Mouse (Mus musculus): ENCODE measurements around the gene Samd3. TPM values are rescaled to one million over a fixed set of nuclear protein-coding genes. Genes with fewer than 3 reads are reported as not detected.

Samd3 gene
- total RNA-seq (2018; cell fraction: chromatin; rRNA removed), result not detected
- not detected for total RNA-seq (2018; cell fraction: cytosol; rRNA removed)
- total RNA-seq (2018; cell fraction: nucleus; rRNA removed), result not detected
- not detected in 3 replicates for polyA plus RNA-seq (2018)

GRCm38 (mm10) chr10:26229488-26229887 is at the start of gene Samd3:
TSS of gene Samd3 (plus strand) at chr10:26229707.
- Histone ChIP-seq H3K27ac (no peak within 1 kb of the TSS), H3K36me3 (ENCODE audit: inconsistent target) (no peaks in the 10 kb centered on the region), H3K4me3 (ENCODE audit: inconsistent target) (no peak within 1 kb of the TSS), H3K79me2 (ENCODE audit: inconsistent target) (no peaks in the 10 kb centered on the region)
- WGBS (ENCODE audit: missing documents), result 77% methylated on average over 4 of the region's 4 CpGs

- WGBS (ENCODE audit: missing documents), result 93% methylated on average over 5 of the region's 5 CpGs
- Histone ChIP-seq H3K36me3 (ENCODE audit: inconsistent target) (no peaks in the 10 kb centered on the region), H3K27ac (no peak overlapping the region), H3K4me3 (ENCODE audit: inconsistent target) (no peak overlapping the region), H3K79me2 (ENCODE audit: inconsistent target) (no peaks in the 10 kb centered on the region)
These were observed 44.2 kb upstream of the Samd3 start for GRCm38 (mm10) chr10:26185289-26185688.

- Histone ChIP-seq H3K36me3 (ENCODE audit: inconsistent target) (no peaks in the 10 kb centered on the region), H3K4me3 (ENCODE audit: inconsistent target) (no peak overlapping the region), H3K27ac (no peak overlapping the region), H3K79me2 (ENCODE audit: inconsistent target) (no peaks in the 10 kb centered on the region)
These were observed 38.7 kb upstream of the Samd3 start for GRCm38 (mm10) chr10:26190811-26191210.

- 100% methylated on average over 1 of the region's 1 CpGs for WGBS (ENCODE audit: missing documents)
- H3K79me2 ChIP-seq (ENCODE audit: inconsistent target), result no peaks in the 10 kb centered on the region
- H3K27ac ChIP-seq, result no peak overlapping the region
- no peak overlapping the region for H3K4me3 ChIP-seq (ENCODE audit: inconsistent target)
- no peaks in the 10 kb centered on the region for H3K36me3 ChIP-seq (ENCODE audit: inconsistent target)
These were observed 34.6 kb upstream of the Samd3 start for GRCm38 (mm10) chr10:26194892-26195291.

- WGBS (ENCODE audit: missing documents), result 96% methylated on average over 3 of the region's 9 CpGs
- H3K4me3 ChIP-seq (ENCODE audit: inconsistent target), result no peak overlapping the region
- no peak overlapping the region for H3K27ac ChIP-seq
- H3K36me3 ChIP-seq (ENCODE audit: inconsistent target), result no peaks in the 10 kb centered on the region
- no peaks in the 10 kb centered on the region for H3K79me2 ChIP-seq (ENCODE audit: inconsistent target)
These were observed 26.7 kb upstream of the Samd3 start for GRCm38 (mm10) chr10:26202708-26203368.

GRCm38 (mm10) chr10:26220729-26221128 is 8.8 kb upstream of the Samd3 start:
- Histone ChIP-seq H3K27ac (no peak overlapping the region), H3K4me3 (ENCODE audit: inconsistent target) (no peak overlapping the region), H3K36me3 (ENCODE audit: inconsistent target) (no peaks in the 10 kb centered on the region), H3K79me2 (ENCODE audit: inconsistent target) (no peaks in the 10 kb centered on the region)
- WGBS (ENCODE audit: missing documents), result 86% methylated on average over 4 of the region's 4 CpGs

- H3K79me2 ChIP-seq (ENCODE audit: inconsistent target), result no peaks in the 10 kb centered on the region
- WGBS (ENCODE audit: missing documents), result 92% methylated on average over 5 of the region's 5 CpGs
- no peaks in the 10 kb centered on the region for H3K36me3 ChIP-seq (ENCODE audit: inconsistent target)
- no peak overlapping the region for H3K4me3 ChIP-seq (ENCODE audit: inconsistent target)
- H3K27ac ChIP-seq, result no peak overlapping the region
These were observed 3.3 kb upstream of the Samd3 start for GRCm38 (mm10) chr10:26226241-26226640.

- Histone ChIP-seq H3K79me2 (ENCODE audit: inconsistent target) (no peaks in the 10 kb centered on the region), H3K27ac (no peak overlapping the region), H3K4me3 (ENCODE audit: inconsistent target) (no peak overlapping the region), H3K36me3 (ENCODE audit: inconsistent target) (no peaks in the 10 kb centered on the region)
- 96% methylated on average over 2 of the region's 2 CpGs for WGBS (ENCODE audit: missing documents)
These were observed 2.8 kb upstream of the Samd3 start for GRCm38 (mm10) chr10:26226734-26227133.

- no peaks in the 10 kb centered on the region for H3K36me3 ChIP-seq (ENCODE audit: inconsistent target)
- no peak overlapping the region for H3K27ac ChIP-seq
- H3K4me3 ChIP-seq (ENCODE audit: inconsistent target), result no peak overlapping the region
- H3K79me2 ChIP-seq (ENCODE audit: inconsistent target), result no peaks in the 10 kb centered on the region
These were observed 1.3 kb upstream of the Samd3 start for GRCm38 (mm10) chr10:26228187-26228586.

GRCm38 (mm10) chr10:26232071-26232653 is 2.7 kb downstream of the Samd3 start:
- Histone ChIP-seq H3K79me2 (ENCODE audit: inconsistent target) (no peaks in the 10 kb centered on the region), H3K36me3 (ENCODE audit: inconsistent target) (no peaks in the 10 kb centered on the region), H3K4me3 (ENCODE audit: inconsistent target) (no peak overlapping the region), H3K27ac (no peak overlapping the region)
- WGBS (ENCODE audit: missing documents), result 87% methylated on average over 3 of the region's 3 CpGs

- WGBS (ENCODE audit: missing documents), result 69% methylated on average over 4 of the region's 4 CpGs
- Histone ChIP-seq H3K4me3 (ENCODE audit: inconsistent target) (no peak overlapping the region), H3K27ac (no peak overlapping the region), H3K79me2 (ENCODE audit: inconsistent target) (no peaks in the 10 kb centered on the region), H3K36me3 (ENCODE audit: inconsistent target) (no peaks in the 10 kb centered on the region)
These were observed 9.1 kb downstream of the Samd3 start for GRCm38 (mm10) chr10:26238559-26238958.

GRCm38 (mm10) chr10:26239090-26239489 is 9.6 kb downstream of the Samd3 start:
- no peak overlapping the region for H3K4me3 ChIP-seq (ENCODE audit: inconsistent target)
- 53% methylated on average over 1 of the region's 1 CpGs for WGBS (ENCODE audit: missing documents)

GRCm38 (mm10) chr10:26243203-26243602 is 13.7 kb downstream of the Samd3 start:
- 87% methylated on average over 3 of the region's 3 CpGs for WGBS (ENCODE audit: missing documents)
- H3K4me3 ChIP-seq (ENCODE audit: inconsistent target), result no peak overlapping the region
- H3K27ac ChIP-seq, result no peak overlapping the region
- no peaks in the 10 kb centered on the region for H3K79me2 ChIP-seq (ENCODE audit: inconsistent target)
- no peaks in the 10 kb centered on the region for H3K36me3 ChIP-seq (ENCODE audit: inconsistent target)

More at GRCm38 (mm10) chr10:26239090-26239489, 9.6 kb downstream of the Samd3 start:
- Histone ChIP-seq H3K27ac (no peak overlapping the region), H3K79me2 (ENCODE audit: inconsistent target) (no peaks in the 10 kb centered on the region), H3K36me3 (ENCODE audit: inconsistent target) (no peaks in the 10 kb centered on the region)

GRCm38 (mm10) chr10:26244466-26244865 is 15.0 kb downstream of the Samd3 start:
- no peak overlapping the region for H3K27ac ChIP-seq
- no peaks in the 10 kb centered on the region for H3K36me3 ChIP-seq (ENCODE audit: inconsistent target)
- 96% methylated on average over 6 of the region's 6 CpGs for WGBS (ENCODE audit: missing documents)
- no peak overlapping the region for H3K4me3 ChIP-seq (ENCODE audit: inconsistent target)
- H3K79me2 ChIP-seq (ENCODE audit: inconsistent target), result no peaks in the 10 kb centered on the region

- Histone ChIP-seq H3K4me3 (ENCODE audit: inconsistent target) (no peak overlapping the region), H3K79me2 (ENCODE audit: inconsistent target) (no peaks in the 10 kb centered on the region), H3K27ac (no peak overlapping the region), H3K36me3 (ENCODE audit: inconsistent target) (no peaks in the 10 kb centered on the region)
- WGBS (ENCODE audit: missing documents), result 84% methylated on average over 7 of the region's 7 CpGs
These were observed 20.1 kb downstream of the Samd3 start for GRCm38 (mm10) chr10:26249426-26250165.

All from macrophage (primary cell).